Mouse (Mus musculus) stomach, embryonic 14.5 days (tissue): ENCODE data around the gene Emsy. TPM values are rescaled to one million over a fixed set of nuclear protein-coding genes. Genes with fewer than 3 reads are reported as not detected.

Source experiments
- ATAC-seq: fragments of 200-750 bp; cut with Nextera tagmentation; 2 replicates; pipeline ENCODE4 v1.8.0; 2017; ENCODE audit warnings: low read depth, moderate TSS enrichment; ENCODE audit not compliant: insufficient number of reproducible peaks, insufficient read depth, low FRiP score
- H3K27ac ChIP-seq: fragments of 300-500 bp; sonication (generic); 2 replicates; pipeline ENCODE4 v1.5.1; 2014; ENCODE audit warnings: mild to moderate bottlenecking, low read length, moderate library complexity, mixed read lengths
- H3K27me3 ChIP-seq: fragments of 300-500 bp; sonication (generic); 2 replicates; pipeline ENCODE4 v1.6.1; 2014; ENCODE audit warnings: low read length, control low read depth, mixed read lengths; ENCODE audit not compliant: control insufficient read depth, insufficient read depth
- H3K36me3 ChIP-seq: fragments of 300-500 bp; sonication (generic); 2 replicates; pipeline ENCODE4 v1.6.1; 2014; ENCODE audit warnings: mild to moderate bottlenecking, control low read depth, low read length, moderate library complexity, mixed read lengths; ENCODE audit not compliant: control insufficient read depth, insufficient read depth
- H3K4me1 ChIP-seq: fragments of 300-500 bp; sonication (generic); 2 replicates; pipeline ENCODE4 v1.6.1; 2014; ENCODE audit warnings: low read length, control low read depth, mixed read lengths; ENCODE audit not compliant: control insufficient read depth, insufficient read depth
- H3K4me2 ChIP-seq: fragments of 300-500 bp; sonication (generic); replicated peaks from 2 replicates; pipeline ENCODE4 v1.6.1; 2014; ENCODE audit warnings: low read depth, low read length, control low read depth
- H3K4me3 ChIP-seq: fragments of 300-500 bp; sonication (generic); 2 replicates; pipeline ENCODE4 v1.5.1; 2014; ENCODE audit warnings: low read depth, low read length, control low read depth
- H3K9ac ChIP-seq: fragments of 300-500 bp; sonication (generic); replicated peaks from 2 replicates; pipeline ENCODE4 v1.6.1; 2014; ENCODE audit warnings: low read depth, mild to moderate bottlenecking, control low read depth, low read length, moderate library complexity, mixed read lengths
- H3K9me3 ChIP-seq: fragments of 300-500 bp; sonication (generic); 2 replicates; pipeline ENCODE4 v1.6.1; 2016; ENCODE audit warnings: low read depth, low read length, control low read depth; ENCODE audit not compliant: control insufficient read depth
- WGBS: fragments of 180-500 bp; shearing (Covaris S2); extraction: QIAGEN DNeasy Blood & Tissue Kit; methylation state at CpG from one replicate; pipeline ENCODE4 v1.1.7; 2014; 5-methylcytosine and 5-hydroxymethylcytosine counted together
- polyA plus RNA-seq: library from polyadenylated mRNA; unstranded; fragments of >200 nt; fragmentation: Nextera tagmentation; extraction: Ambion mirVana; gene quantifications from 2 replicates; pipeline ENCODE4 v1.2.1, GENCODE M21; 2014

The Emsy gene
- polyA plus RNA-seq, 1 experiment from 2014 or later, result 46.0 TPM

DNA sequence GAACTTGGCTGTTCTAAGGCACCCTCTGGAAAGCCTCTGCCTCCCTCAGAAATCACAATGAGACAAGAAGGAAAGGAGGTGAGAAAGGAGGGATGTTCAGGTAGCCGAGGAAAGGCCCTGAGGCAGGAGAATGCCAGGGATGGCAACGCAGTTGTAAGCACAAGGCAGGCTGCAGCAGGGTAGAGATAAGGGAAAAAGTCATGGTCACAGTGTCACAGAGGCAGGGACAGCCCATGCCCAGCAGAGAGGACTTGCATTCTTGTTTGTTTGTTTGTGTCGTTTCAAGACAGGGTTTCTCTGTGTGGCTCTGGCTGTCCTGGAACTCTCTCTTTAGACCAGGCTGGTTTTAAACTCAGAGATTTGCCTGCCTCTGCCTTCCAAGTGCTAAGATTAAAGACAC is 105.5 kb downstream of the Emsy start:
- Histone ChIP-seq H3K9me3 (no peaks in the 10 kb centered on the region), H3K4me1 (no peaks in the 10 kb centered on the region), H3K4me2 (no peak overlapping the region), H3K4me3 (no peak overlapping the region), H3K27me3 (no peaks in the 10 kb centered on the region), H3K36me3 (no peaks in the 10 kb centered on the region), H3K9ac (no peak overlapping the region), H3K27ac (no peak overlapping the region)
- no peak for ATAC-seq
- WGBS, result 48% methylated on average over 3 of the region's 3 CpGs

DNA sequence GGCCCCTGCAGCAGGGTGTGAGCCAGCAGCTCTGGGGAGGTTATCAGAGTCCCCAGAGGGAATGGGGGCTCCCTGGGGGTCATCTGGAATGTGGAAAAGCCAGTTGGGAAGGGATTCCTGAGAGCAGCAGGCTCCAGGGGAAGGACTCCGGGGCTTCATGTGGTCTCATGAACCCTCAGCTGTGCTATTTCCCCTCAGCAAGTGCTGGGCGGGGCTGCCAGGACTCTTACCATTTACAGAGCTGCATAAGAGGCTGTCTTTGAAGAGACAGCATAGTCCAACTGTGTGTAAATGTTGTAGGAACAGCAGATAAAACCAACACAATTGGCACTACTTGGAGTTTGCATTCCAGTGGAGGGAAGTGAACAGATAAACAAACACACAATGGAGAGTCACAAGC is 106.0 kb downstream of the Emsy start:
- Histone ChIP-seq H3K27me3 (no peaks in the 10 kb centered on the region), H3K9ac (no peak overlapping the region), H3K36me3 (no peaks in the 10 kb centered on the region), H3K4me2 (no peak overlapping the region), H3K4me3 (no peak overlapping the region), H3K4me1 (no peaks in the 10 kb centered on the region), H3K27ac (no peak overlapping the region; the same call in 1 of the 2 replicates), H3K9me3 (no peaks in the 10 kb centered on the region)
- 33% methylated on average over 2 of the region's 2 CpGs for WGBS
- no peak for ATAC-seq

DNA sequence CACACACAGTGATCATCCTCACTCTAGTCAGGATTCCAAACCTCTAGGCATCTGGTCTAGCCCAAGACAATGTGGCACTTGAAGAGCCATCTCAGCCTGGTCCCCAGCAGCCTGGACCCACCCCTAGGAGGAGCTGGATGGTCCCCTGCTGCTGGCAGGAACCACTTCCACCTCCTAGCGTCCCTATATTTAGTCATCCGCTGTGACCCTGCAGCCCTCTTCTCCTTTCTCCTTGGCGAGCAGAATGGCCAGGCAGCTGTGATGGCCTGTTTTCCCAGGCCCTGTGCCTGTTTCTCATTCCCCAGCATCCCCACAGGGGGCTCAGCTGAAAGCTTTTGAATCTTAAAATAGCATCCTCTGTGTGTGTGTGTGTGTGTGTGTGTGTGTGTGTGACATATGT is 107.7 kb downstream of the Emsy start:
- Histone ChIP-seq H3K4me3 (no peak overlapping the region), H3K4me1 (no peaks in the 10 kb centered on the region), H3K9me3 (no peaks in the 10 kb centered on the region), H3K27me3 (no peaks in the 10 kb centered on the region), H3K27ac (no peak overlapping the region), H3K9ac (no peak overlapping the region), H3K36me3 (no peaks in the 10 kb centered on the region), H3K4me2 (no peak overlapping the region)
- ATAC-seq, result no peak
- WGBS, result 41% methylated on average over 3 of the region's 3 CpGs

GRCm38 (mm10) chr7:98544556-98544955 is 112.0 kb downstream of the Emsy start:
- 61% methylated on average over 3 of the region's 3 CpGs for WGBS
- Histone ChIP-seq H3K36me3 (no peaks in the 10 kb centered on the region), H3K4me2 (no peak overlapping the region), H3K4me3 (no peak overlapping the region), H3K9me3 (no peaks in the 10 kb centered on the region), H3K27me3 (no peaks in the 10 kb centered on the region), H3K4me1 (0 out of 2 replicates have a peak, but pooled peaks cover 3% of the 10 kb centered on the region), H3K27ac (no peak overlapping the region), H3K9ac (no peak overlapping the region)
- peak; percentile 16; the same call in 1 of the 2 replicates for ATAC-seq

GRCm38 (mm10) chr7:98543853-98544370 is 112.7 kb downstream of the Emsy start:
- no peak overlapping the region for H3K9ac ChIP-seq
- H3K9me3 ChIP-seq, result no peaks in the 10 kb centered on the region
- no peaks in the 10 kb centered on the region for H3K36me3 ChIP-seq
- H3K4me3 ChIP-seq, result no peak overlapping the region
- no peak overlapping the region for H3K27ac ChIP-seq
- 49% methylated on average over 11 of the region's 11 CpGs for WGBS
- H3K4me1 ChIP-seq, result 0 out of 2 replicates have a peak, but pooled peaks cover 3% of the 10 kb centered on the region
- ATAC-seq, result no peak
- H3K27me3 ChIP-seq, result no peaks in the 10 kb centered on the region
- H3K4me2 ChIP-seq, result no peak overlapping the region

DNA sequence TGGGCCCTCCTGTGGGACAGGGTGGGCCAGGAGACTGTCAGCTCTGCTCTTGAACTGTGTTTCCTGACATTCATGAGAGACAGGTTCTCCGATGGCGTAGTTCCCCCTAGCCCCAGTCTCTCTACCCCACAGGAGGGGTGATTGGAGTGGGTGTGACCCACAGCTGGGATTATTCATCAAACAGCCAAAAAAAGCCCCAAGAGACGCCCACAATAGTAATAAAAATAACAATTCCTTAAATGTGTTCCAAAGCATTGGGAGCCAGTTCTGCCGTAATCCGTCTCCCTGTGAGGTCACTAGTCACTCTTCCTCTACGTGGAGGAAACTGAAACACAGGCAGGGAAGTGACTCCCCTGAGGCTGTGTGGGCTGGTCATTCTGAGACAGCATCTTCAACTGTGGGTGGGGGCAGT is 113.8 kb downstream of the Emsy start:
- Histone ChIP-seq H3K9ac (no peak overlapping the region), H3K4me1 (peaks cover 9% of the 10 kb centered on the region), H3K4me3 (no peak overlapping the region), H3K27me3 (no peaks in the 10 kb centered on the region), H3K27ac (no peak overlapping the region), H3K4me2 (no peak overlapping the region), H3K36me3 (no peaks in the 10 kb centered on the region), H3K9me3 (no peaks in the 10 kb centered on the region)
- no peak for ATAC-seq
- WGBS, result 62% methylated on average over 6 of the region's 6 CpGs

DNA sequence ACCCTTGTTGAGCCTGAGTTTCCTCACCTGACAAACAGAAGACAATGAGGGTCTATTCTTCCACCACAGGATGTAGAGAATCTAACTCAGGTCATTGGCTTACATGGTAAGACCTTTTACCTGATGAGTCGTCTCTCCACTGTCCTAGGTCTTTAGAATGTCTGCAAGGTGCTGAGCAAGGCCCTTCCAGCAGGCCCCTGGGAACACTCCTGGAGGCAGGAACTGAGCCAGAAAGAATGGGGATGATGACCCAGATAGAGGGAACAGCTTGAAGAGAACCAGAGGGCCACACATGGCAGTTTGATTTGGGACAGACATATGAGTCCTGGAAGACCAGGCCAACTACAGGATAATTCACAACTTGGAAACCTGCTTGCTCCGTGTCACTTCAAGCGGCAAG is 114.3 kb downstream of the Emsy start:
- Histone ChIP-seq H3K27me3 (no peaks in the 10 kb centered on the region), H3K9me3 (no peaks in the 10 kb centered on the region), H3K4me1 (peaks cover 14% of the 10 kb centered on the region), H3K36me3 (no peaks in the 10 kb centered on the region), H3K4me2 (no peak overlapping the region), H3K27ac (no peak overlapping the region), H3K4me3 (no peak overlapping the region), H3K9ac (no peak overlapping the region)
- WGBS, result 81% methylated on average over 3 of the region's 3 CpGs
- no peak for ATAC-seq

DNA sequence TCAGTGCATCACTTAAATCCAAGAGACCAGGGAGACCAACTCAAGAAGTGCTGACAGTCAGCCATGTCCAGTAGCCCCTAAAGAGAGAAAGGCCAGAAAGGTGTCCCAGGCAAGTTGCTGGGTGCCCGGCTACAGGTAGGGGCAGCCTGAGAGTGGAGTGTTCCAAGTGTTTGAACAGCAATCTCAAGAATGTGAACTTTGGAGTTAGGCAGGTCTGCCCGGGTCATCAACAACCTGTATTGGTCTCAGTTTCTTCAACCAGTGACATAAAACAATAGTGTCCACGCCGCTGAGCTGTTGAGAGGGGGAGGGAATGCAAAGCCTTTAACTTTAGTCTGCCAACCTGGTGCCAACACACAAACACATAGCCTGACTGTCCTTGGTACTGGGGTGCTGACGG is 115.0 kb downstream of the Emsy start:
- ATAC-seq, result no peak; the same call in 1 of the 2 replicates
- no peaks in the 10 kb centered on the region for H3K27me3 ChIP-seq
- H3K27ac ChIP-seq, result no peak overlapping the region
- no peaks in the 10 kb centered on the region for H3K9me3 ChIP-seq
- 75% methylated on average over 5 of the region's 5 CpGs for whole genome bisulfite sequencing
- peaks cover 20% of the 10 kb centered on the region for H3K4me1 ChIP-seq
- H3K4me2 ChIP-seq, result no peak overlapping the region
- no peaks in the 10 kb centered on the region for H3K36me3 ChIP-seq
- H3K9ac ChIP-seq, result no peak overlapping the region
- H3K4me3 ChIP-seq, result no peak overlapping the region

- H3K27me3 ChIP-seq, result no peaks in the 10 kb centered on the region
- ATAC-seq, result no peak
- H3K36me3 ChIP-seq, result no peaks in the 10 kb centered on the region
- H3K4me1 ChIP-seq, result peaks cover 20% of the 10 kb centered on the region
- no peak overlapping the region for H3K9ac ChIP-seq
- 73% methylated on average over 2 of the region's 2 CpGs for WGBS
- no peaks in the 10 kb centered on the region for H3K9me3 ChIP-seq
- H3K27ac ChIP-seq, result no peak overlapping the region
- H3K4me3 ChIP-seq, result no peak overlapping the region
- H3K4me2 ChIP-seq, result no peak overlapping the region
Measured at GRCm38 (mm10) chr7:98540879-98541278, 115.7 kb downstream of the Emsy start.
